Mouse (Mus musculus): ENCODE results near the gene Tead1.

DNA sequence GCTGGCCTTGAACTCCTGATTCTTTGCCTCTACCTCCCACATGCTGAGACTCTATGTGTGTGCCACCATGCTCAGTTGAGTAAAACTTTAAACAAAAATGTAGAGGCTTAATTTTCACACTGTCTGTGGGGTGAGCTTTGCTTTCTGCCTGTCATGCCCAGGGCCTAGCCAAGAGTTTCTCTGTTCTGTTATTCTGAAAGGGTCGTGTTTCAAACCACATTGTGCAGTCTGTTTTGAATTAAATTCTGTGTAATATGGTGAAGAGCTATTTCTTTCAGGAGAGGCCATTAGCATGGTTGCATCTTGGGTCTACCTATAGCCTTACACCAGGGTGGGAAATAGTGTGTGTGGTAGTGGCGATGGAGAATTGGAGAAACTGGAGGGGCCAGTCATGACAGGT lies 90.7 kb downstream of the Tead1 start:
- TF ChIP-seq CTCF (IDR thresholded peaks at IDR 0.05; ENCODE audit: insufficient read depth, low read depth, low read length) (no peak), POLR2A (IDR thresholded peaks at IDR 0.05; ENCODE audit: insufficient read depth, low read depth, low read length) (no peak)
